Mouse (Mus musculus) macrophage (primary cell): ENCODE data around the gene Agt. TPM values are rescaled to one million over a fixed set of nuclear protein-coding genes. Genes with fewer than 3 reads are reported as not detected.

Experiments
- H3K27ac ChIP-seq: fragments of 350-480 bp; formaldehyde crosslinking; 2 replicates; pipeline ENCODE4 v1.9.0; 2021
- H3K36me3 ChIP-seq: fragments of 350-480 bp; formaldehyde crosslinking; 2 replicates; pipeline ENCODE4 v1.9.0; 2021; ENCODE audit errors: inconsistent target
- H3K4me3 ChIP-seq: fragments of 350-480 bp; formaldehyde crosslinking; 2 replicates; pipeline ENCODE4 v1.9.0; 2021; ENCODE audit errors: inconsistent target
- H3K79me2 ChIP-seq: fragments of 350-480 bp; formaldehyde crosslinking; 2 replicates; pipeline ENCODE4 v1.9.0; 2021; ENCODE audit errors: inconsistent target
- WGBS: methylation state at CpG from one replicate; pipeline ENCODE4 v1.1.7; 2026; ENCODE audit warnings: inconsistent platforms; ENCODE audit not compliant: missing documents; 5-methylcytosine and 5-hydroxymethylcytosine counted together
- polyA plus RNA-seq: library from polyadenylated mRNA; stranded (reverse); fragments of 250-400 nt; gene quantifications from 3 replicates; pipeline ENCODE4 v1.2.4, GENCODE M21; 2018; ENCODE audit warnings: inconsistent platforms

Agt gene
- polyA plus RNA-seq, 1 experiment from 2014 or later, result not detected

DNA sequence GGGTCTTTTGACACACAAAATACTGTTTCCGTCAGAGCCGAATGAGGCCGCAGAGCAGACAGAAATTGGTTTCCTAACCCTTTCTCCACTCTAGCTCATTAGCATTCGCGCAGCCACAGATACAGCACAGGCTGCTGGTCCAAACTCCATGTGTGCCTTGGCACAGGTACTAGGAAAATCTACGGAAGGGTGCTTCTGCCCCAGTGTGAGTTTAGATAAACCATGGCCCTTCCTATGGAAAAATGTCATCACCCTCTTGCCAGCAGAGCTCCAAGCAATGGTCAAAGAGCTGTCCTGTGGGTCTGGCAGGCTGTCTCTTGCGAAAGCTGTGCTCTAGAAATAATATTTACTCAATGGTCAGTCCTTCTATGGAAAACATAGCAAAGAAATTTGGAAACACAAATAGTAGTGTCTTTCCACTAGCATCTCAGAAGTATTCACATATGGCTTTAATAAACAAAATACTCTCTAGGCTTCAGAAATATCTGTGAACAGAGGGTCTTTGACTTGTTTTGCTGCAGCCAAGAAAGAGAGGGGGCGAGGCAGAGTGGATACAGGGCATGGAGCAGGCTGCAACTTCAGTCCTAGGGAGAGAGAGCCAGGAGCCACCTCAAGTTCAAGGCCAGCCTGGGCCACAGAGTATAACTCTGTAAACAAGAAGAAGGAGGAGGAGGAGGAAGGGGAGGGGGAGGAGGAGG, 2.4 kb upstream of the Agt start:
- 91% methylated on average over 8 of the region's 8 CpGs for WGBS
- Histone ChIP-seq H3K27ac (no peak overlapping the region), H3K79me2 (no peaks in the 10 kb centered on the region), H3K4me3 (no peak overlapping the region), H3K36me3 (no peaks in the 10 kb centered on the region)

DNA sequence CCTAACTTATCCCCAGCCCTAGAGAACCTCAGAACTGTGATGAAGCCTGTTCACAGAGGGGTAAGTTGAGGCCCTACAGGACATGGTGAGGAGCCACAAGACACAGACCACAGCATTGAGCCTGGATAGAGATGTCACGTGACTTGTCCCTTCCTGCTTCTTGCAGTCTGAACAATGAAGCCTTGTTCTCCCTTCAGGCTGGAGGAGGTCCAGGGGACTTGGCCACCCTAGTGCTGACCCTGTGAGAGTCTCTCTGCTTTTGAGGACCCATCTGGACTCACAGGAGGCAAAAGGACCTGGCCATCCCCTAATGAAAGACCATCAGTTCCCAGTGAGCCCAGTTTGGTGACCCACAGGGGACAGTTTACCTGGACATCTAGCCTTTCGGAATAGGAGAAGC, 406 bp downstream of the Agt start:
- Histone ChIP-seq H3K36me3 (no peaks in the 10 kb centered on the region), H3K79me2 (no peaks in the 10 kb centered on the region), H3K4me3 (no peak overlapping the region), H3K27ac (no peak overlapping the region)
- 52% methylated on average over 2 of the region's 2 CpGs for WGBS

DNA sequence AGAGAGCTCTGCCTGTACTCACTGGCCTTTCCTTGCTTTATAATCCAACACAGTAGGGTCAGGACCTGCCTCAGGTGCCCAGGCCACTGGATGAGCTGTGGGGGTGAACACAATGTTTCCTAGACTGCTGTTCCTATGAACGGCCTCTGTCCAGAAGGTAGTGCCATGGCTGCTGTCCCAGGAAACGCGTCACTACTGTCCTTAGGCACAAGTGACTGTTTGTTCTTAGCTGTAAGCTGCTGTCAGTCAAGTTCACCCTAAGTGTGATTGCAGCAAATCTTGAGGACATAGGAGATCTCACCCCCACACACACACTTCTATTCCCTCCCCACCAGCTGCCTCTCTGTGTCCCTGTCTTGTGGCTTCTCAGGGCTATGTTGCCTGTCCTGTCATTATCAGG, 1.9 kb downstream of the Agt start:
- Histone ChIP-seq H3K4me3 (no peak overlapping the region), H3K27ac (no peak overlapping the region)
- 82% methylated on average over 3 of the region's 3 CpGs for WGBS

DNA sequence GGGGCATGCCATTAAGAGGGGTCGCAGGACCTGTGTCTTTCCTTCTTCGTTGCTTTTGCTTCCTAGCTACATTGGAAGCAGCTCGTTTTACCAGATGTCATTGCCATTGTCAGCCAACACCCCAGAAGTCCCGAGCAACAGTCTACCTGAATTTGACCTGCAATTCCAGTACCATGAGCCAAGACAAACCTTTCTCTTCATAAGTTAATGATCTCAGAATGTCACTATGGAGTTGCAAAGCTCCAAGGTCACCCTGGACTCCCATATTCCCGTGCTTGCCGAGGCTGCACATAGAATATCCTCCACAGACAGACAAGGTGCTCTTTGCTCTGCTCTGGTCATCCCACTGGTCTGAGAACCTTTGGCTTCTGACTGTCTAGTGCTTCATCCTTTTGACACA, 2.4 kb downstream of the Agt start:
- Histone ChIP-seq H3K4me3 (no peak overlapping the region), H3K79me2 (no peaks in the 10 kb centered on the region), H3K27ac (no peak overlapping the region), H3K36me3 (no peaks in the 10 kb centered on the region)
- 79% methylated on average over 6 of the region's 6 CpGs for WGBS

More for the DNA sequence above, 1.9 kb downstream of the Agt start:
- no peaks in the 10 kb centered on the region for H3K79me2 ChIP-seq
- no peaks in the 10 kb centered on the region for H3K36me3 ChIP-seq

DNA sequence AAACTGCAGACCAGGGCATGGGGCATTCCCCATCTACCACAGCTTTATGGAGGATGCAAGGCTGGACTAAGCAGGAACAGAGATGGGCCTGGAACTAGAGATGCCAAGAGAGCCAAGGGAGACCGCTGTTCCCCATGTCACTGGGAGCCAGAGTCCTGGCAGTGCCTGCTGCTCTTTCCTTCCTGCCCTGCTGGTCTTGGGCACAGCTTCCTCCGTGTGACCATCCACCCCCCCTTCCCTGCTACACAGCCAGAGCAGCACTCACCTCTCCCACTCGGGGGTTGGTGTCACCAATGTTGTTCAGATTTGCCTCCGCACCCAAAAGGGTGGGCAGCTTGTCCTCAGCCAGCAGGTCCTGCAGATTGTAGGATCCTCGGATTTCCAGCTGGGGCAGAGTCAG, 12.0 kb downstream of the Agt start:
- WGBS, result 62% methylated on average over 5 of the region's 5 CpGs
- H3K36me3 ChIP-seq, result peaks cover under 1% of the 10 kb centered on the region; the same call in 1 of the 2 replicates
- no peak overlapping the region for H3K27ac ChIP-seq
- H3K79me2 ChIP-seq, result no peaks in the 10 kb centered on the region
- H3K4me3 ChIP-seq, result no peak overlapping the region

DNA sequence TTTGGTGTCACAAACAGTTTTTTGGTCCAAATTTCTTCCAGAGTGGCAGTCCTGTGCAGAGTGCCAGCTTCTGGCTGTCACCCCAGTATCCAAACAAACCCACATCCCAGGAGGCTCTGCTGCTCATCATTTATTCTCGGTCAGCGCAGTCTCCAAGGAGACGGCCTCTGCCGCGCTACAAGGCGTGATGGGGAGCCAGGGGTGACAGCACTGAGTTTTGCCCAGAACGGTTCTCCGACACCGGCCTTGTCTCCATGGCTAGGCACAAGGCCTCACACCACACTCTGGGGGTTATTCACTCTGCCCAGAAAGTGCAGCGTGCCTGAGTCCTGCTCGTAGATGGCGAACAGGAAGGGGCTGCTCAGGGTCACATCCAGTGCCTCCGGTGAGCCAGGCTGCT, 12.8 kb downstream of the Agt start:
- Histone ChIP-seq H3K36me3 (peaks cover 9% of the 10 kb centered on the region; the same call in 1 of the 2 replicates), H3K27ac (no peak overlapping the region), H3K79me2 (no peaks in the 10 kb centered on the region), H3K4me3 (no peak overlapping the region)
- 90% methylated on average over 13 of the region's 13 CpGs for WGBS

DNA sequence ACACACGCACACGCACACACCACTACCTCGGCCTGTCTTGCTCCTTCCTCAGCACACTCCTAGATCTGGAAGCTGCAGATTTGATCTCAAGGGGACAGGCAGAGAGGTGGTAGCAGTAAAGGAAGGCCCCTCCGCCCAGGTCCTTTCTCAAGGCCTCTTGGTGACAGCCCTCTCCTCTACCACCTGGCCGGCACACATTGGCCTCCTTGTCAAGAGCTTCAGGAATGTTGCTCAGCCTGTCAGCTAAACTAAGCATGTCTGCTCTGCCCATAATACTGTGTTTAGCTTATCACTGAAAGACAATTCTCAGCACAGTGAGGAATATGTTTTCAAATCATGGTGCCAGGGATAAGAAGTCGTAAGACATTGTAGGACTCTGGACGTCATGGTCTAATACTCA, 13.3 kb downstream of the Agt start:
- Histone ChIP-seq H3K4me3 (no peak overlapping the region), H3K36me3 (peaks cover 14% of the 10 kb centered on the region; the same call in 1 of the 2 replicates), H3K79me2 (no peaks in the 10 kb centered on the region), H3K27ac (no peak overlapping the region)
- 95% methylated on average over 7 of the region's 7 CpGs for WGBS

DNA sequence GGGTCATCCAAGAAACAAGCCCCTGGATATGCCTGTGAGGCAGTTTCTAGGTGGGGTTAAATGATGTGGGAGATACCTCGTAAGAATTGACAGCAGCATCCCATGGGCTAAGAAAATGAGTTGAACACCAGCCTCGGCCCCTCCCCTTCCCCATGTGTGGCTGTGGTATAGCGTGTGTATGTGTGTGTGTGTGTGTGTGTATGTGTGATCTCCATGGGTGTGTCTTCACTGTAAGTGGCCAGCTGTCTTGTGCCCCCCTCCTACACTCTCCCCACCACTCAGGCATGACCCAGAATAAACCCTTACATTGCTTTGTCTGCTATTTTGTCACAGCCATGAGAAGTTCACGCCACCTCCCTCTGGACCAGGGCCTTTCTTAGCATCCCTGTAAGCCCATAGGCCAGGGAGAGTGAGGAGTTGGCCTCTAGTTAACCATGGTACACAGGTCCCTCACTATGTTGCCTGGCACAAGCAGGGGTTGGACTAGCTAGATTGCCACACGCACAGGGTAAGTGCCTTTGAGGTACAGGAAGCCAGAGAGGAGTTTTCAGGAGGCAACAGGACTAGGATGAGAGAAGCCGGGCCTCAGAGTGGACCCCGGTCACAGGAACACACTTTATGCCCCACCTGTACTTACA, 14.3 kb downstream of the Agt start:
- H3K36me3 ChIP-seq, result peaks cover 23% of the 10 kb centered on the region
- WGBS, result 96% methylated on average over 6 of the region's 7 CpGs

DNA sequence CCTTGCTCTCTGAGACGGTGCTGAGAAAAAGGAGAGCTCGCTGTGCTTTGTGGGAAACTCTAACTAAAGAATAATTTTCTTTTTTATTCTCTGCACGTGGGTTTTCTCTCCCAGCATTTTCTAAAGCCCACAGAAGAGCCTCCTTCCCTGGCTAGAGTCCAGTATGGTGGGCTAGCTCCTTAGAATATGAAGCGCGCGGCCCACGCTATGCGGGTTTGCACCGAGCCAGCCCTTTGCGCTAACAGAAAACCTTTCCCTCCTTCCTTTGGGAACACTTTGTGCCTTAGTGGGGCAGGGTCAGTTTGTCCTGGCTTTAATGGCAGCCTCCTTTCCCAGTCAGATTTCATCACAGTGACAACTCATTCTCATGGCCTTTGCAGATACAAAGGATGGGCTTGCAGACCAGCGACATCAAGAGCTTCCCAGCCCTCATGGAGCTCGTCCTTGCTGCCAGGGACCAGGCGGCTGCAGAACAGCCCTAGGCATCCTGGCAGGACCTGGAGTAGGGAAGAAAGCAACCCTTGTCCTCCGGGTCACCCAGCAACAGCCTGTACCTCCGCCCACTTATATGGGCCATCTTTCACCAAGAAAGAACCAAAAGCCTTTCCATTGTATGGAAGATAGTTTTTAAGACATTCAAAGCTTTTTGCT, 18.4 kb downstream of the Agt start:
- 96% methylated on average over 14 of the region's 15 CpGs for WGBS
- peaks cover 62% of the 10 kb centered on the region for H3K36me3 ChIP-seq
- no peaks in the 10 kb centered on the region for H3K79me2 ChIP-seq
- no peak overlapping the region for H3K27ac ChIP-seq
- H3K4me3 ChIP-seq, result no peak overlapping the region

More for the DNA sequence above, 14.3 kb downstream of the Agt start:
- Histone ChIP-seq H3K79me2 (no peaks in the 10 kb centered on the region), H3K27ac (no peak overlapping the region), H3K4me3 (no peak overlapping the region)

DNA sequence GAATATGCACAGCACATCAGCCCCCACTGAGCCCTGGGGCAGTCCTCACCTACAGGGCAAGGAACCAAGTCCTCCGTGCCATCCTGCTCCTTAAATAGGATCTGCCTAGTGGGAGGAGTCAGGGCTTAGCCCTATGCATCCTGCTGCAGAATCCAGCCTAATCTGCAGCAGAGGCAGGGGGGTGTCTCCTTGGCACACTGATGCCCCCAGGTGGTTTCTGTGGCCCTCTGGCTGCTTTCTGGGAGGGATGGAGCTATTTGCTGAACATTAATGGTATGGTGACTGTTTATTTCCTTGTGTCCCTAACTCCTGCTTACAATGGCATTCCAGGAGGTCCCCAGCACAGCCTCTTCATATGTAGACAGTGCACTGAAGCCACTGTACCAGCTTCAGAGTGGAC, 21.3 kb downstream of the Agt start:
- WGBS, result 92% methylated on average over 1 of the region's 1 CpGs
- Histone ChIP-seq H3K4me3 (no peak overlapping the region), H3K79me2 (no peaks in the 10 kb centered on the region), H3K36me3 (peaks cover 91% of the 10 kb centered on the region), H3K27ac (no peak overlapping the region)

DNA sequence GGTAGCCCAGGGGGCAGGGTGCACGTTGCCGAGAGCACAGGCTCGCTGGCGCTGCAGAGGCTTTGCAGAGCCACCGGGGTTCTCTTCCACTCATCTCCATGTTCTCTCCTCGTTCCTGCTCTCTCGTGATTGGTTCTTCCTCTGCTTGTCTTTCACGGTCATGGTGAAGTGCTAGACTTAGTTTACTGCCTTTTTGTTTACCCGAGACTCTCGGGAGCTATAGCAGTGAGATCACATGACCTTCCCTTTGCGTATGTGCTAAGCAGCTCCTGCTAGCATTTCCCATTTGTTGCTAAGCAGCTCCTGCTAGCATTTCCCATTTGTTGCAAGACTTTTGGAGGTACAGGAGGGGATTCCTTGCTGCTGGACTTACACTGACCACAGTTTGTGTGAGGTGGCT, 22.2 kb downstream of the Agt start:
- Histone ChIP-seq H3K27ac (no peak overlapping the region), H3K79me2 (no peaks in the 10 kb centered on the region), H3K36me3 (peaks cover 97% of the 10 kb centered on the region), H3K4me3 (no peak overlapping the region)
- 93% methylated on average over 11 of the region's 11 CpGs for WGBS

DNA sequence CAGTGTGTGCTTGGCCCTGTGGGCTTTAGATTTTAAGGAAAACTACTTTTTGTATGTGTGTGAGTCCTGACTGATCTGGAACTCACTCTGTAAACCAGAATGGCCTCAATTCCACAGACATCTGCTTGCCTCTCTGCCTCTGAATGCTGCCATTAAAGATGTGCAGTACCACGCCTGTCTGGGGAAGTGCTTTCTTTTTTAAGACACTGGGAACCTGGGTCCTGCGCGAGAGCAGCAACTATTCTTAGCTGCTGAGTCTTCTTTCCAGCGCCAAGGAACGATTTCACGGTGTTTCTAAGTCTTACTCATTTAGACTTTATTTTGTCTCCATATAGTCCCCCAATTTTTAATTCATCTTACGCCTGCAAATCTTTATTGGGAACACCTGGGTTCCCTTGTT, 22.7 kb downstream of the Agt start:
- Histone ChIP-seq H3K36me3 (peaks cover 97% of the 10 kb centered on the region), H3K27ac (no peak overlapping the region), H3K4me3 (no peak overlapping the region), H3K79me2 (no peaks in the 10 kb centered on the region)
- 93% methylated on average over 7 of the region's 7 CpGs for whole genome bisulfite sequencing

DNA sequence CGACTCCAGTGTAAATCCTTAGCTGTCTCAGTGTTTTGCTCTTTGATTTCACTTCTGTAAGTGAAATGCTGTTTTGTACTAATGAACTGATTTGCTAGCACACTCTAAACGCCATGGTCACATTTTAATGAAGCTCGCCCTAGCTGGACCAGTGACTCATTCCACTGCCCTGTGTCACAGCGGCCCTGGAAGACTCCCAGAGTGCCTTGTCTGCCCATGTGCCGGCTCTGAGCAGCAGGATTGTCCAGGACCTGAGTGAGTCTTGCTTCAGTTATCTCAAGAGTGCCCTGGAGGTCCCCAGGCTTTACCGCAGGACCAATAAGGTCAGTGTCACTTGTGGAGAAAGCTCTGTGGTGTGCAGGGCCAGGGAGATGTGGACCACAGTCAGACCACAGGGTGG, 23.1 kb downstream of the Agt start:
- Histone ChIP-seq H3K36me3 (peaks cover 97% of the 10 kb centered on the region), H3K4me3 (no peak overlapping the region), H3K27ac (no peak overlapping the region), H3K79me2 (no peaks in the 10 kb centered on the region)
- WGBS, result 100% methylated on average over 6 of the region's 6 CpGs

DNA sequence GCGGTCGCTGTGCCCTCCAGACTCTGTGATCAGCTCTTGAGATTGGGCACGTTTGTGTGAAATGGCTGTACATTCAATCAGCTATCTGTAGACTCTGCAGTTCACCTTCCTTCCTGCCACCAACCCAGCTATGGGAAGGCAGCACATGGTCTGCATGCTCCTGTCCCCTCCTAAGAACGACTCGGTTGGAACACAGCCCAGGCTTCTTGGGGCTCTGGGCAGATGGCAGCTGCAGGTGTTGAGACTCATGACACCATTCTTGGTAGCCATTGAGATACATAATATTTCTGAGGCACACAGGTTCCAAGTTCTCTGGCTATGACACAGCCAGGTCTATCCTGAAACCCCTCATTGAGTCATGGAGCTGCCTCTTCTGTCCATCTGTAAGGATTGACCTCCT, 26.2 kb downstream of the Agt start:
- Histone ChIP-seq H3K79me2 (no peaks in the 10 kb centered on the region), H3K36me3 (peaks cover 99% of the 10 kb centered on the region), H3K4me3 (no peak overlapping the region), H3K27ac (no peak overlapping the region)
- WGBS, result 93% methylated on average over 5 of the region's 5 CpGs

DNA sequence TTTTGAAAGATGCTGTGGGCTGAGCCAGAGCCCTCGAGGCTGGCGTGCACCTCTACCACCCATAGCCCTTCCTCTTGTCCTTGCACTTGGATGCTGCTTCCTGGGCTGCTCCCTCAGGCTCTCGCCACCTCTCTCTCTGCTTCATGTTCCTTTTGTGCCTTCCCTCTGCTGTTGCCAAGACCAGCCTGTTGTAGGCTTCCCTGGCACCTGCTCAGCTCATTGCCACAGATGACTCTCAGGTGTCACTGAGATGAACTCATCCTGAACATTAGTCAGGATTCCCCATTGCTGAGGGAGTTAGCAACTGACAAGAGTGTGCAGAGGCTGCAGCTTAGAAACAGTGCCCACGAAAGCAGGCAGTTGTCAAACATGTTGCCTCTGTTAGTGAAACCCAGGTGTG, 27.5 kb downstream of the Agt start:
- H3K36me3 ChIP-seq, result peaks cover 97% of the 10 kb centered on the region
- 96% methylated on average over 4 of the region's 4 CpGs for WGBS
- H3K4me3 ChIP-seq, result no peak overlapping the region
- H3K79me2 ChIP-seq, result no peaks in the 10 kb centered on the region
- H3K27ac ChIP-seq, result no peak overlapping the region
